Mouse (Mus musculus) heart, postnatal 0 days (tissue): ENCODE data around the gene Akap2.

Experiments used
- CTCF ChIP-seq: IDR thresholded peaks from 2 replicates; pipeline ENCODE4 v1.5.1; 2016; ENCODE audit warnings: antibody characterized with exemption, control low read depth, low read depth
- EP300 ChIP-seq: IDR thresholded peaks from 2 replicates; pipeline ENCODE4 v1.6.1; 2016; ENCODE audit warnings: antibody characterized with exemption, low read depth

GRCm38 (mm10) chr4:57690001-57690400, 27.5 kb upstream of the Akap2 start:
- TF ChIP-seq EP300: no peak
- no peak for TF ChIP-seq CTCF
